Mouse (Mus musculus): ENCODE data around the gene H2-Aa. TPM values are rescaled to one million over a fixed set of nuclear protein-coding genes. Genes with fewer than 3 reads are reported as not detected.

The H2-Aa gene
- polyA plus RNA-seq (2015; fragmentation: Illumina TruSeq; extraction: RNeasy Lipid Tissue Mini Kit (QIAGEN cat#74804); ENCODE audit: low read depth, low replicate concordance) = 4.1 TPM

DNA sequence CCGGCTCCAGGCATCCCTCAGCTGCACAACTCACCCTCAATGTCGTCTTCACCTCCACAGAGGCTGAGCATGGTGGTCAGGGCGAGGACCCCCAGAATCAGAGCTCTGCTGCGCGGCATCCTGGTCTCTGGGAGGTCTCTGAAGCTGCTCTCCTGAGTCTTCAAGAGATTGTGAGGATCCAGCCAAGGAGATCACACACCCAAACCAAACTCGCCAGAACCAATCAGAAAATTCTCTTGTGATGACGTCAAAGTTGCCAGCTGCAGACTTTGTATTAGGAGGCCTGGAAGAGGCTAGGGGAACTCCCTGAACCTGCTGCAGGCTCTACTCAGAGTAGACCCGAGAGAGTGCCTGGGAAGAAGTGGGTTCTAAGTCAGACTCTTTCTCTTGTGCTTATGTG is at the start of gene H2-Aa:
Gene H2-Aa, minus strand, starts transcription at position 176 of the 400 bp plus-strand sequence.

DNA sequence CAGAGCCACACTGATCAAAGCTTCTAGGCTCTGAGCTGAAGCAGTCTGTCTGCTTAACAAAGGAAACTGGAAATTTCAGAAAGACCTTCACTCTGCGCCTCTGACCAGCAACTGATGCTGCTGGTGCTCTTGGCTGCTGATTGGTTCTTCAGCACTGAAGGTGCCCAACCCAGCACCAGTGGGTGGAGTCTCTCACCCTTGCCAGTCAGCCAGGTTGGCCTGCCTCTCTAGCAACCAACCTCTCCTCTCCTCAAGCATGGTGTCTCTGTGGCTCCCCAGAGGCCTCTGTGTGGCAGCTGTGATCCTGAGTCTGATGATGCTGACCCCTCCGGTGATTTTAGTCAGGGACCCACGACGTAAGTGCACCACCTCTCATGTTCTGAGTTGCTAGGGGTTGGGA is 37.8 kb upstream of the H2-Aa start, which contains the start of gene H2-Eb2:
Gene H2-Eb2, plus strand, starts transcription at position 230 of the 400 bp plus-strand sequence.

DNA sequence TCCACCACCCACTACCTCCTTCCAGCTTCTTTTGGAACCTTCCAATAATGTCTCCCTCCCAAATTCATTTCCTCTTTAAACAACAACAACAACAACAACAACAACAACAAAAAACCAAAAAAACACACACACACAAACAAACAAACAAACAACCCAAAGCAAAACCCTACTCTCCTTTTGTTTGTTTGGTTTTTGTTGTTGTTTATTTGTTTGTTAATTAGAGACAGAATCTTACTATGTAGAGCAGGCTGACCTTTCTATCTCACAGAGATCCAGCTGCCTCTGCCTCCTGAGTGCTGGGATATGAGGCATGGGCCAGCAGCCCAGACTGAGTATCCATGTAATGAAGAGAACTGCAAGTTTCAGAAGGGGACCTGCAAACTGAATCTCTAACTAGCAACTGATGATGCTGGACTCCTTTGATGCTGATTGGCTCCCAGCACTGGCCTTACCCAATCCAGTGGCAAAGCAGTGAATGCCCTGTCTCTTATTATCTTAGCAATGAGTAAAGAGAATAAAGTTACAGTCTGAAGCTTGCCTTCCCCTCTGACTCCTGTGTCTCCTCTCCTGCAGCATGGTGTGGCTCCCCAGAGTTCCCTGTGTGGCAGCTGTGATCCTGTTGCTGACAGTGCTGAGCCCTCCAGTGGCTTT is 17.9 kb upstream of the H2-Aa start, which contains the start of gene H2-Eb1:
Gene H2-Eb1, plus strand, starts transcription at position 488 of the 651 bp plus-strand sequence.

DNA sequence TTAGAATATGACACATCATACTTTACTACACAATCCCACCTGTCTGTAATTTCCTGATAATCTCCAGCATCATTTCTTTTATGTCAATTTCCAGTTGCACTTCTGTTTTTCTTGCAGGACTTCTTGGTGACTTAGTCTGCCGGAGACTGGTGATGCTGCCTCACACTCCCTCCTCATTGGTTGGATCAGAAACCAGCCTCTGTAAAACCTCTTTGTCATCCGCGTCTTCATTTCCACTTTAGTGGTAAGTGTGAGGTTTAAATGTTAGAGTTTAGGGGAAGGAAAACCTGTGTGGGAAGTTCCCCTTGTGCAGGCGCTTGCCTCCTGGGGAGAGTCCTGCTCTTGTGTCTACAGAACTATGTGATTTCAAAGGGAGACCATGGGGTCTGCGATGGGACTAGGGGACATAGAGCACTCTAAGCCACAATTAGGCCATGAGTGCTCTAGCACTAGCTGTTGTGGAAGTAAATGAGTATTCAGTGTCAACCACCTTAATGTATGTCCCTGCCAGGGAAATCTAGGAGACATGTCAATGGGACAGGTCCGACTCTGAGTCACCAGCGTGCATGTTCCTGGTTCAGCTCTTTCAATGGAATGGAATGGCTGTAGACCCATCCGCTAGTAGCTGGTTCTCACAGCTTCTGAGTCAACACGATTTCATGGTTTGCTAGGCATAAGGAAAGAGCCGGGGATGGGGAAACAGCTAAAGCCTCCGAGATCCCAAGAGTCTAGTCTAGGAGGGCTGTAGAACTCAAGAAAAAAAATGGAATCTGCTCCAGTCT is 29.8 kb downstream of the H2-Aa start, which contains the start of gene H2-Ab1:
Gene H2-Ab1, plus strand, starts transcription at position 96 of the 782 bp plus-strand sequence.

DNA sequence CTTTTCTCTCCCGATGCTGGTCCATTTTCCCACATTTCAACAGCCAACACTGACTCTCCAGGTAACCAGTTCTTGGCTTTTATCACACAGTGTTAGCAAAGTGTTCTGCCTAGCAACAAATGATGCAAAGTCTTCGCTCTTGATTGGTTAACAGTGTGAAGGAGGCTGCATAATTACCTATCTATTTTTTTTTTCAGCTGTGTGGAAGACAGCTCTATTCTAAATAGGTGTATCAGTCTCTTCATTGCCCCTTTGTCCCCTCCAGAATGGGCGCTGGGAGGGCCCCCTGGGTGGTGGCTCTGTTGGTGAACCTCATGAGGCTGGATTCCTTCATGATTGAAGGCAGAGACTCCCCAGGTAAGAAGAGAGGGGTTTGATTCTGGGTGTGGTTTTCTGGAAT is 48.9 kb downstream of the H2-Aa start, which contains the start of gene H2-Ob:
Gene H2-Ob, plus strand, starts transcription at position 198 of the 400 bp plus-strand sequence.

Other genes with a start within 250 kb of the H2-Aa start
- 8.4 TPM for gene Col11a2, start 248.4 kb downstream of the H2-Aa start, polyA plus RNA-seq (2015; fragmentation: Illumina TruSeq; extraction: RNeasy Lipid Tissue Mini Kit (QIAGEN cat#74804); ENCODE audit: low read depth, low replicate concordance)
- gene H2-Oa, start 195.5 kb downstream of the H2-Aa start, polyA plus RNA-seq (2015; fragmentation: Illumina TruSeq; extraction: RNeasy Lipid Tissue Mini Kit (QIAGEN cat#74804); ENCODE audit: low read depth, low replicate concordance) = 1.2 TPM
- gene H2-DMa, start 168.3 kb downstream of the H2-Aa start, polyA plus RNA-seq (2015; fragmentation: Illumina TruSeq; extraction: RNeasy Lipid Tissue Mini Kit (QIAGEN cat#74804); ENCODE audit: low read depth, low replicate concordance) = 15.6 TPM
- gene Brd2, start 165.2 kb downstream of the H2-Aa start, polyA plus RNA-seq (2015; fragmentation: Illumina TruSeq; extraction: RNeasy Lipid Tissue Mini Kit (QIAGEN cat#74804); ENCODE audit: low read depth, low replicate concordance) = 127 TPM
- 0.57 TPM for gene H2-DMb2, start 144.5 kb downstream of the H2-Aa start, polyA plus RNA-seq (2015; fragmentation: Illumina TruSeq; extraction: RNeasy Lipid Tissue Mini Kit (QIAGEN cat#74804); ENCODE audit: low read depth, low replicate concordance)
- gene H2-DMb1, start 134.8 kb downstream of the H2-Aa start, polyA plus RNA-seq (2015; fragmentation: Illumina TruSeq; extraction: RNeasy Lipid Tissue Mini Kit (QIAGEN cat#74804); ENCODE audit: low read depth, low replicate concordance) = 2.6 TPM
- 2.1 TPM for gene Tap1, start 100.3 kb downstream of the H2-Aa start, polyA plus RNA-seq (2015; fragmentation: Illumina TruSeq; extraction: RNeasy Lipid Tissue Mini Kit (QIAGEN cat#74804); ENCODE audit: low read depth, low replicate concordance)
- 3.4 TPM for gene Psmb9, start 100.1 kb downstream of the H2-Aa start, polyA plus RNA-seq (2015; fragmentation: Illumina TruSeq; extraction: RNeasy Lipid Tissue Mini Kit (QIAGEN cat#74804); ENCODE audit: low read depth, low replicate concordance)
- 7.5 TPM for gene Psmb8, start 90.1 kb downstream of the H2-Aa start, polyA plus RNA-seq (2015; fragmentation: Illumina TruSeq; extraction: RNeasy Lipid Tissue Mini Kit (QIAGEN cat#74804); ENCODE audit: low read depth, low replicate concordance)
- 5.0 TPM for gene Tap2, start 84.3 kb downstream of the H2-Aa start, polyA plus RNA-seq (2015; fragmentation: Illumina TruSeq; extraction: RNeasy Lipid Tissue Mini Kit (QIAGEN cat#74804); ENCODE audit: low read depth, low replicate concordance)
- gene H2-Ob, start 48.9 kb downstream of the H2-Aa start, polyA plus RNA-seq (2015; fragmentation: Illumina TruSeq; extraction: RNeasy Lipid Tissue Mini Kit (QIAGEN cat#74804); ENCODE audit: low read depth, low replicate concordance) = 1.2 TPM
- gene H2-Ab1, start 30.1 kb downstream of the H2-Aa start, polyA plus RNA-seq (2015; fragmentation: Illumina TruSeq; extraction: RNeasy Lipid Tissue Mini Kit (QIAGEN cat#74804); ENCODE audit: low read depth, low replicate concordance) = 3.8 TPM
- 4.5 TPM for gene H2-Eb1, start 18.0 kb upstream of the H2-Aa start, polyA plus RNA-seq (2015; fragmentation: Illumina TruSeq; extraction: RNeasy Lipid Tissue Mini Kit (QIAGEN cat#74804); ENCODE audit: low read depth, low replicate concordance)
- 0.12 TPM for gene H2-Eb2, start 37.8 kb upstream of the H2-Aa start, polyA plus RNA-seq (2015; fragmentation: Illumina TruSeq; extraction: RNeasy Lipid Tissue Mini Kit (QIAGEN cat#74804); ENCODE audit: low read depth, low replicate concordance)
- not detected for gene Btnl2, start 67.0 kb upstream of the H2-Aa start, polyA plus RNA-seq (2015; fragmentation: Illumina TruSeq; extraction: RNeasy Lipid Tissue Mini Kit (QIAGEN cat#74804); ENCODE audit: low read depth, low replicate concordance)
- gene Btnl1, start 89.3 kb upstream of the H2-Aa start, polyA plus RNA-seq (2015; fragmentation: Illumina TruSeq; extraction: RNeasy Lipid Tissue Mini Kit (QIAGEN cat#74804); ENCODE audit: low read depth, low replicate concordance) = not detected
- gene BC051142, start 111.0 kb upstream of the H2-Aa start, polyA plus RNA-seq (2015; fragmentation: Illumina TruSeq; extraction: RNeasy Lipid Tissue Mini Kit (QIAGEN cat#74804); ENCODE audit: low read depth, low replicate concordance) = 4.6 TPM
- gene Btnl4, start 189.5 kb upstream of the H2-Aa start, polyA plus RNA-seq (2015; fragmentation: Illumina TruSeq; extraction: RNeasy Lipid Tissue Mini Kit (QIAGEN cat#74804); ENCODE audit: low read depth, low replicate concordance) = not detected
- gene Btnl6, start 229.5 kb upstream of the H2-Aa start, polyA plus RNA-seq (2015; fragmentation: Illumina TruSeq; extraction: RNeasy Lipid Tissue Mini Kit (QIAGEN cat#74804); ENCODE audit: low read depth, low replicate concordance) = not detected

Measured in brain, adult 10 weeks (tissue).